Mouse (Mus musculus) mature B cell (primary cell): ENCODE data around the gene Fkbp5.
"Not testable (repeated sequence)": the region's sequence is repeated elsewhere in the genome, so short reads cannot be mapped to it uniquely, and the experiment has no call there.

ENCODE experiments used
- in situ Hi-C: fragments of 300-500 bp; cut with MboI; formaldehyde crosslinking; loops from 2 replicates; pipeline ENCODE4 v1.14.3; 2019

The Fkbp5 gene

DNA sequence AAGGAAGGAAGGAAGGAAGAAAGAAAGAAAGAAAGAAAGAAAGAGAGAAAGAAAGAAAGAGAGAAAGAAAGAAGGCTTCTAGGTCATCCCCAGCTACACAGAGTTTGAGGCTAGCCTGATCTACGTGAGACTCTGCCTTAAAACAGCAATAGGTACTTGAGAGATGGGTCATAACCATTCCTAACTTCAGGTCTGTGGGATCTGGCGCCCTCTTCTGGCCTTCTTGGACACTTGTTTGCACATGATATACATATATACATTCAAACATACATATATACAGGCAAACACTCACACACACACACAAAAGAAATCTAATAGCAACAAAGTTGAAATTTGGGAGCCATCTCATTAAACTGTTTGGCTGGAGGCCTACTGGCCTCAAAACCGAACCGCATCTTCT is 133.0 kb downstream of the Fkbp5 start:
- in situ Hi-C loops: loop anchor here (25.0 kb wide), 1 partner anchor 153 kb away; the partner anchor contains the start of genes Armc12 and Clpsl2

DNA sequence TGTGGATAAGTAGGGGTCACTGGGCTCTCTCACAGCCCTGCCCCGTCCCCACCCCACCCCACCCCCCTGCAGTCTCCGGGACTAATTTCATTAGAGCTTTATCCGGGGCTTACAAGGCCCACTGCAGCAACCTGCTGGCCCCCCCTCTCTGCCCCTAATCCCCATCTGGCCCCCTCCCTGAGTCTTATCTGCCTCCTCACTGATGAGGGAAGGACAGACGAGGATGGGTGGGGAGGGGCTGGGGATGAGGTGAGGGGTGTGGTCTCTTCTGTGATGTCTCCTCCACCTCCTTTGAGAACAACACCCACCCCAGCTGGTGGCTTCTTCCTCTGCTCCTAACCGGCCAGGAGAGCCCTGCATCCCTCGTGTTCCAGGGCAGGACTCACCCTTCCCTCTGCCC is 137.1 kb downstream of the Fkbp5 start:
- in situ Hi-C loops: loop anchor here (25.0 kb wide), 1 partner anchor 157 kb away; the partner anchor contains the start of genes Armc12 and Clpsl2

DNA sequence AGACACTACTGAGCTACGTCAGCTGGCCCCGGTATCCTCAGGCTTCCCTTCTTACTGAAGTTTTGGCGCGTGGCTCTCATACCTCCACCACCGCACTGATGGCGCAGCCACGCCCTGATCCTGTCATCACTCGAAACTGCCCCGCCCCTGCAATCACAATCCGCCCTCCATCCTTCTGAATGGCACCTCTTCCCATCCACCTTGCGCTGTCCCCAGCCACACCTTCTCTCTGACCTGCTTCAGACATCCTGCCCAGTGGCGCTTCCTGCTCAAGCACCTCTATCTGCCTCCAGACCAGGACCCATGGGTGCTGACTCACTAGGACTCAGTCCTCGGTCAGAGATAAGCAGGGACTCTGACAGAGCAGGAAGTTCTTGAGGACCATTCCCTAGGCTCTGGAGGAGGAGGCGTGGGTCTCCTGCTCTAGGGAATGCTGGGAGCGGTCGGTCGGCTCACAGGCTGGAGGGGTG is 141.7 kb downstream of the Fkbp5 start:
- in situ Hi-C loops: loop anchor here (25.0 kb wide), 1 partner anchor 162 kb away; the partner anchor contains the start of genes Armc12 and Clpsl2

DNA sequence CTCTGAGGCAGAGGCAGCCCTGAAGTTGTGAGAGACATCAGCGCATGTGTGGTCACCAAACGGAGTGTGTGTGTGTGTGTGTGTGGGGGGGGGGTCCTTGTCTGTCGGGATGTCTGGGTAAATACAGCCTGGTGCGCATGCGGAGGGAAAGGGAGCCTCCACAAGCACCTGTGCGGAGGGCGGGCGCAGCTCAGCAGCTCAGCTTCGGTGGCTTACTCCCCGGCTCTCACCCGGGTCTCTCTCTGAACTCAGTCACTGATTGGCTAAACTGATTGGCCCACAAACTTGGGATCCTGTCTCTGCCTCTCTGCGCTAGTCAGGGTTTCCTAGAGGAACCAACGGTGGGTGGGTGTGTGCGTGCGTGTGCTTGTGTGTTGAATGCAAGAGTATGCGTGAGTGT is 142.8 kb downstream of the Fkbp5 start:
- in situ Hi-C loops: no loop called here

DNA sequence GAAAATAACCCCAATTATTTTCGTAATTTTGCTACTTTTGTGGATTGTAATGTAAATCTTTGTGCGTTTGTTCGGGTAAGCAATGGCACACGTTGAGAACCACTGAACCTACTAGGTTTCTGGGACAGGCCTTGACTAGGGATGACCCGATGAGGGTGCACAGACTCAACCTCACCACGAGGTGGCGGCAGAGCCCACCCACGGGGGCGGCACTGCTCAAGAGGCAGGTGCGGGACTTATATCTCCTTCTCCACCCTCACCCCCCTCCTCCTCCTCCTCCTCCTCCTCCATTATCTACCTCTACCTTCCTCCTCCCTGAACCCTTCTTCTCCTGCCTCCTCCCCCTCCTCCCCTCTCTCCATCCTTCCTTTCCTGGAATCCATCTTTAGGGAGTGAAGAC is 143.5 kb downstream of the Fkbp5 start:
- in situ Hi-C loops: no loop called here

DNA sequence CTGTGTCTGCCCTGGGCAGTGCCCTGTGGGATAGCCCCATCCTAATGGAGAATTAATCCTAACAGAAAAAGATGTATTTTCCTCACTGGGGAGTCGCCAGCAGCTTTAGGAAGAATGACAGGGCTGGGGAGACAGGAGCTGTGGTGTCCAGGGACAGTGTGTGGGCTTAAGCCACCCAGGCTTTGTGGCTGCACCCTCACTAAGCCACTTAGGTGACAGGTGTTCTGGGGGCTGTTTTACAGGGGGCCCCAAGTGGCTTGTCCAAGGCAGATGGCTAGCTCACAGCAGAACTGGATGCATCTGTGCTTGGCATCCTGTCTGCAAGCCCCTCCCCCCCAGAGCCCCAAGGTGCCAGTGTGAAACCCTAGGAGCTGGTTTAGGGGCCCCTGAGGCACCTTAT is 145.4 kb downstream of the Fkbp5 start:
- in situ Hi-C loops: no loop called here

DNA sequence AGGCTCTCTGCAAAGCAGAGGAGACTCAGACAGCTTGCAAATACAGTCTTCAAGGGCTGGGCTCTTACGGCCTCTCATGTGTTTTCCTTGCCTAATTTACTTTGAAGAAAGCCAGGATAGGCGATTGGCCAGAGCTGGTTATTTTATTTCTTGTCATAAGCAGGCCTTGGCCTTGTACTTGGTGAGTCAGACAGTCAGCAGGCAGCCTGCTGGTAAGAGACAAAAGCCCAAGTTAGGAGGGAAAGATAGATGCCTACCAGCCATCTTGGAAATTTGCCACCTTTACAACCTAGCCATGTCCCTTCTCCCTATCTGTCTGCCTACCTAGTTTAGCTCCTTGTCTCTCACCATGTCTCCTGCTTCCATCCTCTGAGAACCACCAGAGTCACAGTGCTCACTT is 146.0 kb downstream of the Fkbp5 start:
- in situ Hi-C loops: no loop called here

DNA sequence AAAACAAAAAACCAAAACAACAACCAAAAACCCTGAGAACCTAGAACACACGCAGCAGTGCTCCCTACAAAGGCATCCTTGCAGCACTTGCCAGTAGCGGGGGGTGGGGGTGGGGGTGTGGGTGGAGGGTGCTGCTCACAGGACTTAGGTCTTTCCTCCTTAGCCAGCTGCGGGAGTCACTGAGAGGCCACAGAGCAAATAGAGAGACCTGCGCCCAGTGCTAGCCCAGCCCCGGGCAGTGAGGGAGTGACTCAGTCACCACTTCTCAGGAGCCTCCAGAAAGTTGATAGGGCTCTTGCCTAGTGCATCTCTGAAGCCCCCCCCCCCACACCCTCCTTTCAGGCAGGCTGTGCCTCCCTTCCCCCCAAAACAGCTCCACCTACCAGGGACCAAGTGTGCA is 148.3 kb downstream of the Fkbp5 start:
- in situ Hi-C loops: no loop called here

DNA sequence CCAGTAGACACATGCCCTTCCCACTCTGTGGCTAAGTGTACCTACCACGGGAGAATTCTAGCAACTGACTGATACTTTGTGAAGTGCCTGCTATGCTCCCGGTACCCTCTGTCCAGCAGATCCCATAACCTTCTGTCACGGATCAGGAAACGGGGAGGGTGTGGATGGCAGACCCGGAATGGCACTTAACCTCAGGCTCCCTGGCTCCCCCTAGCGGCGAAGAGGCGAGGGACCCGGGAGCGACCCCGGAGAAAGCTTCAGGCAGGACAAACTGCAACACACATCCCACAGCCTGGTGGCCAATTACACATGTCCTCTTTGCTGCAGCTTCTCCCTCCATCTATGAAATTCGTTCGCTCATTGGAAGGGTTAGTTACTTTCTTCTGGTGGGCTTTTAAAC is 148.9 kb downstream of the Fkbp5 start:
- in situ Hi-C loops: no loop called here

DNA sequence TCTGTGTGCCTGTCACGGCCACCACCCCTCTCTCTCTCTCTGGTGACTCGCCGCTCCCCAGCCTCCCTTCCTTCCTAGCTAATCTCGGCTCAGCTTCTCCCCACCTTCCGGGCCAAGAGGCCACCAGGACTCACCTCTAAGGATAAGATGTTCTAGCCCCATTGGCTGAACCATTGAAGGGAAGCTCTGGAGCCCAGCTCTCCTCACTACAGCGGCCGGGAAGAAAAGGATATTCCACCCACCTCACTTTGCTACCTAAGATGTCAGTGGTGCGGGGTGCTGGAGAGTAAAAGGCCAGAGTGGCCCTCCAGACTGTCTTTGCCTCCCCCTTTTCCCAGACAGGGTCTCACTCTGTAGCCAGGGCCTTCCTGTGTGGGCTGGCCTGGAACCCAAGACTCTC is 152.2 kb downstream of the Fkbp5 start, which contains the start of gene Tulp1:
Gene Tulp1 (minus strand): TSS at position 101 of the 400 bp plus-strand sequence.
- in situ Hi-C loops: no loop called here

DNA sequence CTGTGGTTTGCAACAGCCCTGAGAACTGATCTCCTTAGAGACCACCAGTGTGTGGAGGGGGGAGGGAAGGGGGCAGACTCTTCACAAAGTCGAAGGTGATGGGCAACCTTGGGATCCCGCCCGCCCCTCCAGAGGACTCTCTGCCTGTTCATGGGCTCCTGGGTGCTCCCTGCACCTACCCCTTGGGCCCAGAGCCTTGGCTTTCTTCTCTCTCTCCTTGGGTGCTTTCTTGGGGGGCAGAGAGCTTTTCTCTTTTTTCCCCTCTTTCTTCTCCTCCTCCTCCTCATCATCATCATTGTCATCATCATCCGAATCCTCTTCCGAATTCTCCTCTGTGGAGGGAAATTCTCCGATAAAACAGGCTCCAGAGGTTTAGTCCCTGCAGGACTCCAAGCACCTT is 153.8 kb downstream of the Fkbp5 start:
- in situ Hi-C loops: no loop called here

DNA sequence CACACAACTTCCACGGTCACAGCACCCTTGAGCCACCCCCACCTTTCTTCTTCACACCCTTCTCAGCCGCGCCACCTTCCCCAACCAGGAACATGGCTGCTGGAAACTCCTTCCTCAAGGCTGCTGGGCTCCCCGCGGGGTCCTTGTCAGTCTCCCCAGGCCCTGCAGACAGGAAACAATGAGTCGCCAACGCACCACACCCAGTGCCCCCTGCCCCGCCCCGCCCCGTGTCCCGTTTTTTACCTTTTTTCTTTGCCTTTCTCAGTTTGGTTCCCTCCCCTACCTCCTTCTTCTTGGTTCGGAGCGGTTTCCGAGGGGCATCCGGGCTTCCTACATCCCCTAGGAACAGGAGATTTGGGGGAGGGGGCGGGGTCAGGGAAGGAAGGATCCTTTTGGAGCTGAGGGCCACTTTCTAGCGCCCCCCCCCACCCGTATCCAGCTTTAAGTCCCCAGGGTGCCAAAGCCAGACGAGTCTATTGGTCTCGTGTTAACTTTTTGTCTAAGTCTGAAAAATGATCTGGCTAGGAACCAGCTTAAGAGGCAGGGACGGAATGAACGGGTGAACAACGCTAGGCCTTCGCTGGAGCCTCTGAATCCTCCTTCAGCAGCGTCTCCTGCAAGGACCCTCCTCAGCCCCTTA is 154.6 kb downstream of the Fkbp5 start:
- in situ Hi-C loops: no loop called here

DNA sequence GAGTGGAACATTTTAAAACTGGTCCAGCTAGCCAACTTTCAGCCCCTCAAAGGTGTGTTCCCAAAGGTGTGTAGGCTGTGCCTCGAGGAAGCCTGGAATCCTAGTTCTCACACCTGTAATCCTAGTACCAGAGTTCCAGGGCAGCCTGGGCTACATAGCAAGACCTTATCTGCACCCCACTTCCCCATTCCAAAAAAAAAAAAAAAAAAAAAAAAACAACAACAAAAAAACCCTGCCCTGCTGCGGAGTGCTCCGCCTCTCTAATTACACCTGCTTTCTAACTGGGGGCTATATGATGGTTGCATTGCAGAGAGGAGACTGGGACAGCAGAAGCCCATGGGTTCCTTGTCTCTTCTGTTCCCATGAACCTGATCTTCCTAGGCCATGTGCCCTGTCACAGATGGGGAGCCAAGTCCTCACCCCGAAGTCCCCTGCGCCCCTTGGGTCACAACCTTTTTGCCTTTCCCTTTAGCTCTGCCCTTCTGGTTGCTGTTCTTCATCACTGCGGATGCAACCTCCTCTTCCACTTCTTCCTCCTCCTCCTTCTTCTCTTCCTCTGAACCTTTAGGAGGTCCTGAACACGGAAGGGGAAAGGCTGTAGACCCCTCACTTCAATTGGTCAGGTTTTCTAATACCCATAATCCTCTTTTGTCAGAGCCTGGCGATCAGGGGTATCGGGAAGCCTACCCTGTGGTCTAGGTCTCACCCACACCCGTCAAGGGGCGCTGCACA is 155.2 kb downstream of the Fkbp5 start:
- in situ Hi-C loops: no loop called here

DNA sequence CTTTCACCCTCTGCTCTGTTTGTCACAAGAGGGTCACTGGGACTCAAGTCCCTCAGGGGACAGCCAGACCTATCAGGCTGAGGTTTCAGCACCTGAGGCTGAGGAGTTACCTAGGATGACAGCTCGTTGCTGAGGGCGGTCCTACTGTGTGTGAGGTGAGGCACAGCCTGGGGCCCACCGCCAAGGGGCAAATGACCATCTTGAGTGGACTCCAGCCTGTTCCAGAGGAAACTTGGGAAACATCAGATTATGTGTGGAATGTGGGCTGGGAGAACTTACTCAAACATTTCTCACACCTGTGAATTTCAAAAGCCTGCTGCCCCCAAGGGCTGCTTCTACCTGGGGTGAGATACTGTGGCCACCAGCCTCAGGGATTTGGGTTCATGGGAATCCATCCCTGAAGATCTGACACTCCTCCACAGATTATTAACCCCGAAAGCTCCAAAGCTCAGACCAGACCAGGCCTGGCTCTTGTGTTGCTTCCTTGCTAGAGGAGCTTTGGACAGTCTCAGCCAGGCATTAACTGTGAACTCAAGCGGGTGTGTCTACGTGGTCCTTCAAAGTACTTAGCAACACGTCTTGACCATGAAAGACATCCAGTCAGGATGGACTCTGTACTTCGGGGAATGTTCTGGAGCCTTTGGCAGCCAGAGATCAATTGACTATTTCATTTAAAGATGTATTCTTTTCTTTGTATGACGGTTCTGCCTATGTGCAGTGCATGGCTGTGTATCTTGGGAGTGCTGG is 156.6 kb downstream of the Fkbp5 start:
- in situ Hi-C loops: no loop called here

DNA sequence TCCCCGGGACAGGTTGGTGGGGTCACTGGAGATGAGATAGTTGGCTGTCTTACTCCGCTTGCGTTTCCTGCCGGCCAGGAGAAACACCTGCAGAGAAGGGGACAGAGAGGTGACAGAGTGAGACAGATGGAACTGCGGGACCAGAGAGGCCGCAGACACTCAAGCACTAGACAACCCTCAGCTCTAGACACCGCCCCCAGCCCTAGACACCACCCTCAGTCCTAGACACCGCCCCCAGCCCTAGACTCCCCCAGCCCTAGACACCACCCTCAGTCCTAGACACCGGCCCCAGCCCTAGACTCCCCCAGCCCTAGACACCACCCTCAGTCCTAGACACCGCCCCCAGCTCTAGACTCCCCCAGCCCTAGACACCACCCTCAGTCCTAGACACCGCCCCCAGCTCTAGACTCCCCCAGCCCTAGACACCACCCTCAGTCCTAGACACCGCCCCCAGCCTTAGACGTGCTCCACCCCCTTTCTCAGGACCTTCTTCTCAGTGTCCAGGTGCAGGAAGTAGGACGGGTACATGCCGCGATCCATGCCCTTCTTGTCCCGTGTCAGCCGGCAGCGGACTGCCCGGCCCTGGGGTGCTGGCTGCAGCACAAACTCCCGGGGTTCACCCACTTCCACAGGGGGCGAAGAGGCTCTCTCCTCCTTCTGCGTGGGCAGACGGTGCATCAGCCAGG is 158.6 kb downstream of the Fkbp5 start:
- in situ Hi-C loops: not testable (repeated sequence)

DNA sequence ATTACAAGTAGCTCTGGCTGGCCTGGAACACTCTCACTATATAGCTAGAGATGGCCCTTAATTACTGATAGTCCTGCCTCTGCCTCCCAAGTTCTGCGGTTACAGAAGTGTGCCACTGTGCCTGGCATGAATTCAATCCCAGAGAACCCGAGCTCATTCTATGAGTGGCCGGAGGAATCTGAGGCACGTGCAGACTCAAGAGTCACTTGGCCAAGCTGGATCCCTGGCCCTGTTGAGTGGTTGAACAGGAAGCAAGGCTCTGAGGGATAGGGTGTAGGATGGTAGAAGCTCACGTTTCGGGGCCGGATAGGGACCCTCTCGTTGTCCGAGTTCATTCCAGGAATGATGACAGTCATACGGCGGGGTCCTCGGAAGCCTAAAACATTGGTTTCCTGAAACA is 161.5 kb downstream of the Fkbp5 start:
- in situ Hi-C loops: no loop called here

DNA sequence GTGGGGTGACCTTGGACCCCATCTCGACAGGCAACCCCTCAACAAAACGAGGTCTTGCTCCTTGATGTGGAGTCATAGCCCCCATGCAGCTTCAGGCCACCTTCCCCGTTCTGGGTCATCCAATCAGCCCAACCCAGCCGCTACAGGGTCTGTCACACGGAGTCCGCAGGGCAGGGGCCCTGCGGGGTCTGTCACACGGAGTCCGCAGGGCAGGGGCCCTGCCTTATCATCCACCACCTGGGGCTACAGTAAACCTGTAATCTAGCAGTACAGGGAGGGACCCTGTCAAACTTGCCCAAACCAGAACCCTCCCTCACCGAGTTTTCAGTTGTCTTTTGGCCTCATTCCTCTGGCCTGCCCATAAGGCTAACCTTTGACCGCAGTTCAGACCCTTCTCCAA is 165.3 kb downstream of the Fkbp5 start:
- in situ Hi-C loops: no loop called here

DNA sequence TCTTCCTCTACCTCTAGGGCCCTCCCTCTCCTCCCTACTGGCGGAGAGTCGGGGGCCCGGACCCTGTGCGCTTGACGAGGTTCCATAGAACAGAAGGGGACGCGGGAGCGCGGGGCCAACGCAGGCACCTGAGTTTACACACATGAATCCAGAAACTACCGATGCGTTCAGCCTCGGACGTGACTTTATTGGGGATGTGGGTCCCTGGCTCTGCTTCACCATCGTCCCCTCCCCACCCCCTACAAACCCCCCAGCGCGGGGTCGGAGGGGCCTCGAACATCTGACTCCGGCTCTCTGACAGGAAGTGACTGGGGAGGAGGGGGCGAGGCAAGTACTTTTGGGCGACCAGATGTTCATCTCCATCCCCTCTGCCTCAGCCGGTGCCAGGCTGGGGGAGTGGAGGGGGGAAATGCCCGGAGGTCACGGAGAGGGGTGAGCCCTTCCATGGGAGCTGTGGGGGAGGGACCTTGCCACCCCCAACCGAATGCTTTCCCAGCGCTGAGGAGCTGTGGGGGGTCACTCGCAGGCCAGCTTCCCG is 165.9 kb downstream of the Fkbp5 start:
- in situ Hi-C loops: no loop called here

DNA sequence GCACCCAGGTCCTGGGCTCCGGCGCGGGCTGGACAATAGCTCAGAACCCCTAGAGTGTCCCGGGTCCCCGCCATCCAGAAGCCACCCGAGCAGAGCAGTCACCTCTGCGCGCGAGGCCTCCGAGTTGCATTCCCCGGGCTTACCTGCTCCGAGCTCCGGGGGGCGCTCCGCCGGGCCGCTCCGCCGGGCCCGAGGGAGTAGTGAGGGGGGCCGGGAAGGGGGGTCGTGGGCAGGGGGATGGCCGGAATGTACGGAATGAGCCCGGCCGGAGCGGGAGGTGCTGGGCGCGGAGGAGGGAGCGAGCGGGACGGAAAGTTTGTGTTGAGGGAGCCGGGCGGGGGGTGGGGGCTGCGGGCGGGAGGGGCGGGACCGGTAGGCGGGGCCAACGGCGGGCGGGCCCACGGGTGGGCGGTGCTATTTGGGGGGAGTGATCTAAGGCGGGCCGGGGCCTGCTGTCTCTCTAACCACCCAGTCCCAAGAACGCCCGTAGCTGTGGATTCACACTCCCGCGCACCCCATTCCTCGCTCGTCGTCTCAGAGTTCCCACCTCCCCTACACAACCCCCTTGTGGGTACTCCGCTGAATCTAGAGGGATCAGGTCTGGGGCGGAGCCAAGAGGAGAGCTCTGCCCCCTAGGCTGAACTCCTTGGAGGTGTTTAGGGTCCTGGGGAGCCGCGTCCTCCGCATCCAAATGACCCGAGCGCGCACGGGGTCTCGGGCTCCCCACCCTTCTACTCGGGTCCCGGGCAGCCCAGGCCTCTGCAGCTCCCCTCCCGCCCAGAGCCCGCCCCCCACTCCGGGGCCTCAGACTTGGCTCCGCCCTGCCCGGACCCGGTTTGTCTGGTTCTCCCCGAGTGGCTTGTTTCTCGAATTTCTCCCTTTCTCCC is 166.6 kb downstream of the Fkbp5 start, which contains the start of gene Tead3:
Gene Tead3 (minus strand): TSS at position 352 of the 887 bp plus-strand sequence.
- in situ Hi-C loops: no loop called here

DNA sequence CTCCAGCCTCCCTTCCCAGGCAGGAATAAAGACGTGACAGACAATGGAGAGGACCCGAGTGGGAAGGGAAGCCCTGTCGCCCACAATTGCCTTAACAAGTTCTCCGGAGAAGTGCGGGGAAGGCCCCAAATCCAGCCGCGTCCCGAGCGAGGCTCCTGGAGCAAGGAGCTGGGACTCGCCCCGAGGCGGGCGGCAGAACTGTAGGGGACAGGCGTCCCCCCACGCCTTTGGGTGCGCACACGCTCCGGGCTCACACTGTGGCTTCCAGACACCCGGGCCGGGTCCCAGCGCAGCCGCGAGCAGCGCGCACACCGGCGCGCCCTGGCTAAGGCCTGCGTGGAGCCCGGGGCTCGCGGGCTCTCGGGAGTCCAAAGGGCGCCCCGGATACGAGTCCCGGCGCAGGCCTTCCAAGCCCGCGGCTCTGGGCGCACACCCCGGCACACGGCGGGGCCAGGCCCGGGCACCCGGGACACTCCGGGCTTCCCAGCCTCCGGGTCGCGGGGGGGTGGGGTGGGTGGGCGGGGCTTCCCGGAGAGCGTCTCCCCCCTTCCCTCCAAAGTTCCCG is 167.3 kb downstream of the Fkbp5 start:
- in situ Hi-C loops: no loop called here
